Mouse (Mus musculus): ENCODE measurements around the gene Atp2a1.

GRCm38 (mm10) chr7:126399548-126399947, 63.4 kb downstream of the Atp2a1 start:
- TF ChIP-seq POLR2A (IDR thresholded peaks at IDR 0.05; ENCODE audit: low read depth, low read length) (no peak), CTCF (conservative IDR thresholded peaks at IDR 0.05 in 1 of 2, IDR thresholded peaks at IDR 0.05 in 1 of 2; ENCODE audit: low read depth in 2 of 2, low read length in 2 of 2) (peak; percentile 83 to 97), CHD2 (IDR thresholded peaks at IDR 0.05; ENCODE audit: low read length) (no peak), MAX (IDR thresholded peaks at IDR 0.05; ENCODE audit: low read length) (no peak), RAD21 (IDR thresholded peaks at IDR 0.05; ENCODE audit: low read depth, low read length) (peak; percentile 94), MXI1 (IDR thresholded peaks at IDR 0.05; ENCODE audit: low read depth, low read length) (no peak), NELFE (IDR thresholded peaks at IDR 0.05; ENCODE audit: low read depth, low read length) (peak; percentile 27; the same call in 1 of the 2 replicates), GABPA (IDR thresholded peaks at IDR 0.05; ENCODE audit: insufficient replicate concordance, low read depth, low read length) (no peak), CHD1 (IDR thresholded peaks at IDR 0.05; ENCODE audit: low read depth, low read length) (no peak)

Measured in CH12.LX (cell line).